ENCODE assay signal across 8 mouse cellular contexts in the genomic region with DNA sequence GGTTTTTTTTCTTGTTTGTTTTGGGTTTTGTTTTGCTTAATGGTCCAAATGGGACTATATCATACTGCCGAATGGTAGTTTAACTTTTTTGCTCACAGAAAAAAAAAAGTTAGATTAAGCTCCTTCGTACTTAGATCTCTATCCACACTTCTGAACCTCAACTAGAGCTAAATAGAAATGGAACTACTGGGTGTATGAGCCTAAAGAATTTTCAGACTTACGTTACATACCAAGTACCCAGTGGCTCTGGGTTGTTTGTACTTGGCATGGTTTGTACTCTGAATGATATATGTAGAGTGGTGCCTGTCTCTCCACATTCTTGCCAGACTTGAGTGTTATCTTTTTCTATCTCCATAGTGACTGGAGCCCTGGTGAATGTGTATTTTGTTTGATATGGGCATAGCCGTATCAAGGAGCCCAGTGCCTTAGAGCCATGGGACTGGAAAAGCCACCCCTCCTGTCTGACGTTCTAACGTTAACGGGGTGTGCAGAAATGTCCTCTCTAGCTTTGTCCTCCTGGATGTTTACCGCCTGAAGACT. TPM values are rescaled to one million over a fixed set of nuclear protein-coding genes. Genes with fewer than 3 reads are reported as not detected.
DNase-seq lines count a peak whose midpoint lies in the region; ATAC-seq and TF ChIP-seq lines count a peak whose summit lies in the region.

No protein-coding gene starts in this region.

- ATAC-seq in frontal cortex, adult (ENCODE audit: low TSS enrichment), result peak; percentile 50
- peak; percentile 13 for ATAC-seq in forebrain, embryonic 12.5 days (ENCODE audit: low FRiP score)
- ATAC-seq in stomach, embryonic 14.5 days (ENCODE audit: insufficient number of reproducible peaks, insufficient read depth, low FRiP score, low read depth), result peak; percentile 25; the same call in 1 of the 2 replicates

- peak overlapping the region; percentile 89 for H3K4me3 ChIP-seq in E14TG2a.4 (replicated peaks; ENCODE audit: low read length)
- H3K4me3 ChIP-seq in forebrain, embryonic 12.5 days (replicated peaks), result peak overlapping the region; percentile 71
- peak overlapping the region; percentile 97; the same call in 1 of the 2 replicates for H3K4me3 ChIP-seq in liver, adult 2 months (ENCODE audit: insufficient read depth, low read depth, low read length)
- peak overlapping the region; percentile 90 for H3K4me3 ChIP-seq in stomach, embryonic 14.5 days (ENCODE audit: low read depth, low read length)

- H3K9me3 ChIP-seq in E14TG2a.4 (ENCODE audit: low read length), result no peaks in the 10 kb centered on the region
- no peaks in the 10 kb centered on the region for H3K9me3 ChIP-seq in forebrain, embryonic 12.5 days
- no peaks in the 10 kb centered on the region for H3K9me3 ChIP-seq in stomach, embryonic 14.5 days (ENCODE audit: control insufficient read depth, low read depth, low read length)

- H3K9ac ChIP-seq in forebrain, embryonic 12.5 days, result no peak overlapping the region
- H3K9ac ChIP-seq in liver, adult 2 months (ENCODE audit: low read depth, low read length), result no peak overlapping the region
- H3K9ac ChIP-seq in stomach, embryonic 14.5 days (replicated peaks; ENCODE audit: low read depth, low read length), result peak overlapping the region; percentile 10; the same call in 1 of the 2 replicates

- no peaks in the 10 kb centered on the region; the same call in 1 of the 2 replicates for H3K79me2 ChIP-seq in liver, adult 2 months (ENCODE audit: control insufficient read depth, insufficient read depth, low read length)

- H3K27me3 ChIP-seq in E14TG2a.4 (ENCODE audit: insufficient read depth, low read length), result peaks cover 3% of the 10 kb centered on the region; the same call in 1 of the 2 replicates
- H3K27me3 ChIP-seq in forebrain, embryonic 12.5 days, result no peaks in the 10 kb centered on the region
- no peaks in the 10 kb centered on the region for H3K27me3 ChIP-seq in liver, adult 2 months (ENCODE audit: control insufficient read depth, insufficient read depth, low read length)
- no peaks in the 10 kb centered on the region for H3K27me3 ChIP-seq in stomach, embryonic 14.5 days (ENCODE audit: control insufficient read depth, insufficient read depth, low read length)

- DNase-seq in frontal cortex, adult 2 months (ENCODE audit: extremely low spot score in 1 of 2, low spot score in 1 of 2), result no peak
- no peak for DNase-seq in liver, adult 2 months (ENCODE audit: extremely low read depth, low read depth, low spot score)
- no peak for DNase-seq in adipocyte (ENCODE audit: low spot score)
- no peak for DNase-seq in left cerebral cortex, adult 8-10 months (ENCODE audit: low spot score in 2 of 2)

- 77% methylated on average over 8 of the region's 8 CpGs for WGBS in forebrain, embryonic 12.5 days
- 66% methylated on average over 8 of the region's 8 CpGs for WGBS in liver, adult 2 months
- 63% methylated on average over 8 of the region's 8 CpGs for WGBS in stomach, embryonic 14.5 days

- no peaks in the 10 kb centered on the region for H3K36me3 ChIP-seq in E14TG2a.4 (ENCODE audit: insufficient read depth, low read length)
- H3K36me3 ChIP-seq in forebrain, embryonic 12.5 days (replicated peaks), result no peaks in the 10 kb centered on the region
- H3K36me3 ChIP-seq in liver, adult 2 months (ENCODE audit: control insufficient read depth, insufficient read depth, low read length), result no peaks in the 10 kb centered on the region
- no peaks in the 10 kb centered on the region for H3K36me3 ChIP-seq in stomach, embryonic 14.5 days (ENCODE audit: control insufficient read depth, insufficient read depth, low read length)

- no peak overlapping the region for H3K27ac ChIP-seq in forebrain, embryonic 12.5 days
- no peak overlapping the region for H3K27ac ChIP-seq in liver, adult 2 months (replicated peaks; ENCODE audit: insufficient read depth, low read depth, low read length)
- H3K27ac ChIP-seq in stomach, embryonic 14.5 days (ENCODE audit: low read length), result no peak overlapping the region

- no peak for TF ChIP-seq CTCF in E14TG2a.4 (conservative IDR thresholded peaks at IDR 0.05; ENCODE audit: low read length)
- TF ChIP-seq CTCF in liver, adult 2 months (IDR thresholded peaks at IDR 0.05; ENCODE audit: low read depth, low read length), result no peak

- peaks cover 33% of the 10 kb centered on the region for H3K4me1 ChIP-seq in E14TG2a.4 (replicated peaks; ENCODE audit: low read depth, low read length)
- no peaks in the 10 kb centered on the region for H3K4me1 ChIP-seq in forebrain, embryonic 12.5 days
- H3K4me1 ChIP-seq in liver, adult 2 months (ENCODE audit: control insufficient read depth, insufficient read depth, low read length), result peaks cover 2% of the 10 kb centered on the region; the same call in 1 of the 2 replicates
- H3K4me1 ChIP-seq in stomach, embryonic 14.5 days (ENCODE audit: control insufficient read depth, insufficient read depth, low read length), result peaks cover 3% of the 10 kb centered on the region; the same call in 1 of the 2 replicates

- H3K4me2 ChIP-seq in forebrain, embryonic 12.5 days, result peak overlapping the region; percentile 80
- peak overlapping the region; percentile 54 for H3K4me2 ChIP-seq in stomach, embryonic 14.5 days (replicated peaks; ENCODE audit: low read depth, low read length)

- TF ChIP-seq POLR2A in liver, adult 2 months (IDR thresholded peaks at IDR 0.05; ENCODE audit: extremely low read depth, insufficient read depth, low read length), result no peak

RNA-seq across cellular contexts. Expression of gene Wdsub1, which starts 0.4 kb away (rescaled TPM):
- polyA plus RNA-seq in frontal cortex, adult 2 months (2012; rRNA removed), result 24.8 and 25.7 TPM in 2 replicates
- polyA plus RNA-seq in forebrain, embryonic 12.5 days (2016; fragmentation: Nextera tagmentation; extraction: Ambion mirVana), result 17.0 and 18.8 TPM in 2 replicates
- 7.7 and 12.1 TPM in 2 replicates for total RNA-seq in liver, adult 2 months (2014; rRNA removed)
- 11.1 and 23.7 TPM in 2 replicates for polyA plus RNA-seq in liver, adult 2 months (2012; rRNA removed)
- 35.9 and 40.2 TPM in 2 replicates for polyA plus RNA-seq in stomach, embryonic 14.5 days (2014; fragmentation: Nextera tagmentation; extraction: Ambion mirVana)
- total RNA-seq in left cerebral cortex, adult 8-10 months (2022), result 10 to 100 TPM; 15.4 to 19.4 (median 16.9) TPM
